Comparison of ENCODE assay signal across 19 mouse cellular contexts in genomic region chr16:62814491-62814890, GRCm38 (mm10). TPM values are rescaled to one million over a fixed set of nuclear protein-coding genes. Genes with fewer than 3 reads are reported as not detected.
DNase-seq lines count a peak whose midpoint lies in the region; ATAC-seq and TF ChIP-seq lines count a peak whose summit lies in the region.
"Had no signal": no experiment of that assay in that cellular context is flagged by ENCODE, and none has a peak within 500 bp of the region (broad histone marks: within the 10 kb centered on the region; RNA-seq: fewer than 3 reads in every experiment).

Stx19 (plus strand) TSS chr16:62814676.

- no peaks in the 10 kb centered on the region for H3K27me3 ChIP-seq in embryonic facial prominence, embryonic 13.5 days
- no peaks in the 10 kb centered on the region for H3K27me3 ChIP-seq in embryonic facial prominence, embryonic 10.5 days (replicated peaks; ENCODE audit: low read depth, poor library complexity, severe bottlenecking)
- H3K27me3 ChIP-seq in intestine, embryonic 16.5 days (replicated peaks; ENCODE audit: control insufficient read depth, insufficient read depth, low read length), result no peaks in the 10 kb centered on the region
- no peaks in the 10 kb centered on the region for H3K27me3 ChIP-seq in lung, postnatal 0 days (replicated peaks; ENCODE audit: insufficient read depth, low read length)
- no peaks in the 10 kb centered on the region for H3K27me3 ChIP-seq in stomach, embryonic 14.5 days (ENCODE audit: control insufficient read depth, insufficient read depth, low read length)
- H3K27me3 ChIP-seq in forebrain, embryonic 10.5 days (ENCODE audit: poor library complexity, severe bottlenecking), result no peaks in the 10 kb centered on the region
- H3K27me3 ChIP-seq: hindbrain, embryonic 15.5 days; liver, embryonic 13.5 days had no signal

- H3K4me2 ChIP-seq in embryonic facial prominence, embryonic 13.5 days, result no peak within 1 kb of the TSS
- H3K4me2 ChIP-seq in intestine, embryonic 16.5 days (ENCODE audit: low read depth, low read length), result no peak within 1 kb of the TSS
- no peak within 1 kb of the TSS for H3K4me2 ChIP-seq in lung, postnatal 0 days (replicated peaks; ENCODE audit: low read depth, low read length)
- no peak within 1 kb of the TSS; the same call in 1 of the 2 replicates for H3K4me2 ChIP-seq in stomach, embryonic 14.5 days (replicated peaks; ENCODE audit: low read depth, low read length)
- H3K4me2 ChIP-seq: hindbrain, embryonic 15.5 days; liver, embryonic 13.5 days had no signal

- H3K36me3 ChIP-seq in embryonic facial prominence, embryonic 13.5 days, result 0 out of 2 replicates have a peak, but pooled peaks cover 9% of the 10 kb centered on the region
- H3K36me3 ChIP-seq in embryonic facial prominence, embryonic 10.5 days (replicated peaks), result peaks cover 8% of the 10 kb centered on the region
- H3K36me3 ChIP-seq in intestine, embryonic 16.5 days (ENCODE audit: control insufficient read depth, insufficient read depth, low read length), result no peaks in the 10 kb centered on the region
- H3K36me3 ChIP-seq in lung, postnatal 0 days (ENCODE audit: insufficient read depth, low read length), result no peaks in the 10 kb centered on the region
- no peaks in the 10 kb centered on the region for H3K36me3 ChIP-seq in stomach, embryonic 14.5 days (ENCODE audit: control insufficient read depth, insufficient read depth, low read length)
- H3K36me3 ChIP-seq in forebrain, embryonic 10.5 days (replicated peaks), result no peaks in the 10 kb centered on the region; the same call in 1 of the 2 replicates
- H3K36me3 ChIP-seq: hindbrain, embryonic 15.5 days; liver, embryonic 13.5 days had no signal

- DNase-seq in embryonic facial prominence, embryonic 10.5 days (ENCODE audit: low spot score), result no peak
- peak; percentile 93 for DNase-seq in lung, postnatal 0 days (ENCODE audit: low spot score)
- DNase-seq in Muller cell, postnatal 12 days (ENCODE audit: inconsistent ontology term), result no peak
- no peak for DNase-seq in kidney, adult 11 months
- no peak for DNase-seq in forebrain, embryonic 10.5 days (ENCODE audit: extremely low spot score, low spot score)
- DNase-seq: cerebellum, adult 11 months; cerebellum, postnatal 25 days; gastrocnemius, postnatal 10 days; kidney, adult 9 months; kidney, postnatal 4 days; liver, embryonic 13.5 days; thymus, adult 2 months had no signal

- no peak; the same call in 1 of the 2 replicates for ATAC-seq in embryonic facial prominence, embryonic 13.5 days (ENCODE audit: insufficient number of reproducible peaks, insufficient read depth, low FRiP score, low TSS enrichment, low read depth)
- ATAC-seq in intestine, embryonic 16.5 days, result peak; percentile 94
- peak; percentile 96 for ATAC-seq in lung, postnatal 0 days
- ATAC-seq in stomach, embryonic 14.5 days (ENCODE audit: insufficient number of reproducible peaks, insufficient read depth, low FRiP score, low read depth), result peak; percentile 90
- ATAC-seq: CD4-positive, CD25-positive, alpha-beta regulatory T cell, adult 4 months had no signal

- 0 out of 2 replicates have a peak, but pooled peaks cover 4% of the 10 kb centered on the region for H3K4me1 ChIP-seq in embryonic facial prominence, embryonic 13.5 days
- H3K4me1 ChIP-seq in embryonic facial prominence, embryonic 10.5 days, result no peaks in the 10 kb centered on the region
- H3K4me1 ChIP-seq in intestine, embryonic 16.5 days (ENCODE audit: control insufficient read depth, insufficient read depth, low read length), result no peaks in the 10 kb centered on the region
- no peaks in the 10 kb centered on the region for H3K4me1 ChIP-seq in lung, postnatal 0 days (ENCODE audit: insufficient read depth, low read depth, low read length)
- no peaks in the 10 kb centered on the region; the same call in 1 of the 2 replicates for H3K4me1 ChIP-seq in stomach, embryonic 14.5 days (ENCODE audit: control insufficient read depth, insufficient read depth, low read length)
- no peaks in the 10 kb centered on the region for H3K4me1 ChIP-seq in forebrain, embryonic 10.5 days
- H3K4me1 ChIP-seq: hindbrain, embryonic 15.5 days had no signal

- TF ChIP-seq CTCF in lung, postnatal 0 days (IDR thresholded peaks at IDR 0.05), result no peak

- TF ChIP-seq EP300 in lung, postnatal 0 days (IDR thresholded peaks at IDR 0.05), result peak; percentile 90

- 65% methylated on average over 5 of the region's 5 CpGs for WGBS in embryonic facial prominence, embryonic 13.5 days
- 79% methylated on average over 5 of the region's 5 CpGs for WGBS in embryonic facial prominence, embryonic 10.5 days
- 42% methylated on average over 5 of the region's 5 CpGs for WGBS in intestine, embryonic 16.5 days
- 54% methylated on average over 5 of the region's 5 CpGs for WGBS in lung, postnatal 0 days
- WGBS in stomach, embryonic 14.5 days, result 43% methylated on average over 5 of the region's 5 CpGs
- WGBS in forebrain, embryonic 10.5 days, result 86% methylated on average over 5 of the region's 5 CpGs

- H3K4me3 ChIP-seq in embryonic facial prominence, embryonic 13.5 days, result no peak within 1 kb of the TSS
- H3K4me3 ChIP-seq in embryonic facial prominence, embryonic 10.5 days, result no peak within 1 kb of the TSS
- H3K4me3 ChIP-seq in intestine, embryonic 16.5 days (ENCODE audit: low read length), result no peak within 1 kb of the TSS
- H3K4me3 ChIP-seq in lung, postnatal 0 days (ENCODE audit: low read depth, low read length), result peak within 1 kb of the TSS; percentile 10; the same call in 1 of the 2 replicates
- no peak within 1 kb of the TSS for H3K4me3 ChIP-seq in stomach, embryonic 14.5 days (ENCODE audit: low read depth, low read length)
- H3K4me3 ChIP-seq in forebrain, embryonic 10.5 days, result no peak within 1 kb of the TSS
- H3K4me3 ChIP-seq: erythroblast, embryonic 14.5 days; hindbrain, embryonic 15.5 days; liver, embryonic 13.5 days had no signal

- peak within 1 kb of the TSS; percentile 39; the same call in 1 of the 2 replicates for H3K27ac ChIP-seq in embryonic facial prominence, embryonic 13.5 days
- H3K27ac ChIP-seq in embryonic facial prominence, embryonic 10.5 days (replicated peaks), result no peak within 1 kb of the TSS
- H3K27ac ChIP-seq in intestine, embryonic 16.5 days (ENCODE audit: low read length), result no peak within 1 kb of the TSS
- peak within 1 kb of the TSS; percentile 63; the same call in 1 of the 2 replicates for H3K27ac ChIP-seq in lung, postnatal 0 days (ENCODE audit: low read length)
- peak within 1 kb of the TSS; percentile 61 for H3K27ac ChIP-seq in stomach, embryonic 14.5 days (ENCODE audit: low read length)
- no peak within 1 kb of the TSS for H3K27ac ChIP-seq in forebrain, embryonic 10.5 days
- H3K27ac ChIP-seq: hindbrain, embryonic 15.5 days; liver, embryonic 13.5 days had no signal

- H3K9me3 ChIP-seq in embryonic facial prominence, embryonic 13.5 days, result no peaks in the 10 kb centered on the region
- no peaks in the 10 kb centered on the region for H3K9me3 ChIP-seq in embryonic facial prominence, embryonic 10.5 days
- no peaks in the 10 kb centered on the region for H3K9me3 ChIP-seq in intestine, embryonic 16.5 days (ENCODE audit: control insufficient read depth, low read length)
- H3K9me3 ChIP-seq in lung, postnatal 0 days (ENCODE audit: low read length), result no peaks in the 10 kb centered on the region
- H3K9me3 ChIP-seq in stomach, embryonic 14.5 days (ENCODE audit: control insufficient read depth, low read depth, low read length), result no peaks in the 10 kb centered on the region
- H3K9me3 ChIP-seq in forebrain, embryonic 10.5 days, result no peaks in the 10 kb centered on the region
- H3K9me3 ChIP-seq: G1E; hindbrain, embryonic 15.5 days; liver, embryonic 13.5 days had no signal

- no peak within 1 kb of the TSS for H3K9ac ChIP-seq in embryonic facial prominence, embryonic 13.5 days
- H3K9ac ChIP-seq in intestine, embryonic 16.5 days (ENCODE audit: low read depth, low read length), result no peak within 1 kb of the TSS
- no peak within 1 kb of the TSS for H3K9ac ChIP-seq in lung, postnatal 0 days (replicated peaks; ENCODE audit: low read depth)
- no peak within 1 kb of the TSS for H3K9ac ChIP-seq in stomach, embryonic 14.5 days (replicated peaks; ENCODE audit: low read depth, low read length)
- H3K9ac ChIP-seq: hindbrain, embryonic 15.5 days; liver, embryonic 13.5 days had no signal

RNA-seq across cellular contexts. Expression of gene Stx19, which starts in this region (rescaled TPM):
- polyA plus RNA-seq in embryonic facial prominence, embryonic 13.5 days (2015; fragmentation: Nextera tagmentation; extraction: Ambion mirVana), result 1.2 and 1.5 TPM in 2 replicates
- 0.36 TPM in 2 replicates for polyA plus RNA-seq in embryonic facial prominence, embryonic 10.5 days (2016; fragmentation: Nextera tagmentation; extraction: Ambion mirVana)
- polyA plus RNA-seq in intestine, embryonic 16.5 days (2015; fragmentation: Nextera tagmentation; extraction: Ambion mirVana), result 0.38 and 0.45 TPM in 2 replicates
- polyA plus RNA-seq in lung, postnatal 0 days (2015; fragmentation: Nextera tagmentation; extraction: Ambion mirVana), result 9.8 and 10.3 TPM in 2 replicates
- polyA plus RNA-seq in stomach, embryonic 14.5 days (2014; fragmentation: Nextera tagmentation; extraction: Ambion mirVana), result 5.6 TPM in 2 replicates
- polyA plus RNA-seq in forebrain, embryonic 10.5 days (2016; fragmentation: Nextera tagmentation; extraction: Ambion mirVana), result 0.30 and 0.39 TPM in 2 replicates
- polyA plus RNA-seq: erythroblast, embryonic 14.5 days; G1E; thymus, adult 2 months had no signal

Comparison
In these comparisons a context has a peak if more than half of its experiments do, and no peak if none do; other contexts are left out.
1. H3K27ac ChIP-seq: peak in embryonic facial prominence, embryonic 13.5 days (single experiment), lung, postnatal 0 days (single experiment) and stomach, embryonic 14.5 days (single experiment); none in embryonic facial prominence, embryonic 10.5 days (single experiment), intestine, embryonic 16.5 days (single experiment) and forebrain, embryonic 10.5 days (single experiment).
2. Peak in ATAC-seq in intestine, embryonic 16.5 days; RNA of the gene not detected or under 1 TPM.